Mouse (Mus musculus): ENCODE measurements around the gene Rab5if. TPM values are rescaled to one million over a fixed set of nuclear protein-coding genes. Genes with fewer than 3 reads are reported as not detected.
"Not testable (repeated sequence)": the region's sequence is repeated elsewhere in the genome, so short reads cannot be mapped to it uniquely, and the experiment has no call there.

The Rab5if gene
- polyA plus RNA-seq, 1 experiment: 134 TPM

DNA sequence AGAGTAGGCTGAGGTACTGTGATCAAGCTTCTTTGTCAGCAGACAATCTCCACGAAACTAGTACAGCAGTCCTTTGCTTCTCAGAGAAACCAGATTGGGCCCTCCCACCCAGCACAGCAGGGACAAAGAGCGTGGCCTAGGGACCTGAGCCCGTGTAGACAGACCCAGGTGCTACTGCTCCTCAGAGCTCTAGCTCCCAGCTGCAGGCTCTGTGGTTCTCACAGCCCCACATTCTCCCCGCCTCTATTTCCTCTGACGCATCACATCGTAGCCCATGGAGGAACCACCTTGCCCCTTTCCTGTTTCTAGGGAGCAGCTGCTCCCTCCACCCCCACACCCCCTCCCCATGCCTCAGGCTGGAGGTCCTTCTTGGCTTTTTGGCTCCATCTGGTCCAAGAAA is 24.1 kb downstream of the Rab5if start, which contains the start of gene Sla2:
TSS of gene Sla2 (minus strand) at position 176 of the 400 bp plus-strand sequence.
- no peak for DNase-seq (ENCODE audit: low spot score)

DNA sequence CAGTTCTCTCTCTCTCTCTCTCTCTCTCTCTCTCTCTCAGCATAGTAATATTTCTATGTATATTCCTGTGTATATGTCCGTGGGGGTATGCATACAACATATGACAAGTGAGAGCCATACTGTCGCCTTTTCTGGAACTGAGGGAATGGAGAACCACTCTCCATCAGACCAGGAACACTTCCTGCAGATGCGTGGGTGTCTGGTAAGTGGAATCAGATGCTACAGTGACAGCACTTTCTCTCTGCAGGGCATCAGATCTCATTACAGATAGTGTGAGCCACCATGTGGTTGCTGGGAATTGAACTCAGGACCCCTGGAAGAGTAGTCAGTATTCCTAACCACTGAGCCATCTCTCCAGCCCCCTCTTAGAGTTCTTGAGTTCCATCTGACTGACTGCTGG is 25.6 kb downstream of the Rab5if start:
- DNase-seq (ENCODE audit: low spot score): no peak

DNA sequence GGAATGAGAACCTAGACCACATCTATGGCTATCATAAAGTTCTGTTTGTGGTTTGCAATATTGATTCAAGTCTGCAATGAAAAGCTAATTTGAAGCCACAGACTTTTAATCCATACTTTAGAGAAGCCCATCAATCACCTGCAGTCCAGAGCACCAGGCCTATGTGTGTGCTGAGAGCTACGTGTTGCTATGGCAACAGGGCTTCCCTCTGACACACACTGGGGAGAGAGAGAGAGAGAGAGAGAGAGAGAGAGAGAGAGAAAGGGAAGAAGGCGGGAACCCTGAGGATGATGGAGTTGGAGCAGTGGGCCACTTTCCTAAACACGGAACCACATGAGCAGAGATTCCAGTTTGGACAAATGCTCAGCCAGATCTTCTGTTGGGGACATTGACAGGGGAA is 29.3 kb downstream of the Rab5if start:
- no peak for DNase-seq (ENCODE audit: low spot score)

DNA sequence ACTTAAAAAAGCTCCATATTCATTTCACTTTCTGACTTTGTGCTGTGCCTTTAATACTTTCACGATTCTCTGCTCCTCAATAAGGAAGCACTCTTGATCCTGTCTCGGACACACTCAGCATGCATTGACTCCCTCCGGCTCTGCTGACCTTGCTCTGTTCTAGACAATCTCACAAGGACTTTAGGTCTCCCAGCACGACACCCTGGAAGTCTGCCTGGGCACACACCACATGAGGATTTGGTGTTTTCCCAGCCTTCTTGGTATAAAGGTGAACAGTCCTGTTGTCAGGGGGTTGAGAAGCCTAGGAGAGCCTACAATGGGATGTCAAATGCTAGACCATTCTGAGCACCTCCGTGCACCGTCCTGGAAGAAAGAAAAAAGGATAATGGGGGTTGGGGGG is 29.9 kb downstream of the Rab5if start:
- DNase-seq (ENCODE audit: low spot score): no peak

DNA sequence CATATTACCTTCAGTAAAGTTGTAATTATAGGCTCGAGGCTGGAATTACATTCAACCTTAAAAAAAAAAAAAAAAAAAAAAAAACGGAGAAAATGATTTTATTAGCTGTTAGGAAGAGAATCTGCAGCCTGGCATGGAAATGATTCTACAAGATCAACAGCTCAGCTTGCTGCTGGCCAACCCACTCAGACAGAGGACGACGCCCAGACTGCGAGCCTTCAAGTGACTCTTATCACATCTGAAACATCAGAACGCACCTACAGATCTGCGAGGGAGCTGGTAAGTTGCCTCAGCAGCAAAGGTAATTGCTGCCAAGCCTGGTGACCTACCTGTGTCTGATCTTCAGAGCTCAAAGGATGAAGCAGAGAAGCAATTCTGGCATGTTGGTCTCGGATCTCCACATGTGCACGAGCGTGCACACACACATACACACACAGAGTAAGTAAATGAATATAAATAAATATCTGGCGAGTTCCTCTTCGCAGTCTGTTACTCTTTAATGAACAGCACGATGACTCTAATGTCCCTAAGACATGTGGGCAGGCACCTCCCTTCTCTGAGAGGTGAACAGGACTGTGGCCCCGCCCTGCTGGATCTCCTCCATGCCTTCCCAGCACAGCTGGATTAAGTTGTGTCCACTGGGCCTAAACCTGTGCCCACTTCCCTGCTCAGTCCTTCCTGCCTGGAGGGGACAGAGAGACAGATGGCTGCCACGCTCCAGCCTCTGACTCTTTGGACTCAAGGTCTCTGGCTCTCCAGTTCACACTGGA is 31.8 kb downstream of the Rab5if start:
- no peak for DNase-seq (ENCODE audit: low spot score)

DNA sequence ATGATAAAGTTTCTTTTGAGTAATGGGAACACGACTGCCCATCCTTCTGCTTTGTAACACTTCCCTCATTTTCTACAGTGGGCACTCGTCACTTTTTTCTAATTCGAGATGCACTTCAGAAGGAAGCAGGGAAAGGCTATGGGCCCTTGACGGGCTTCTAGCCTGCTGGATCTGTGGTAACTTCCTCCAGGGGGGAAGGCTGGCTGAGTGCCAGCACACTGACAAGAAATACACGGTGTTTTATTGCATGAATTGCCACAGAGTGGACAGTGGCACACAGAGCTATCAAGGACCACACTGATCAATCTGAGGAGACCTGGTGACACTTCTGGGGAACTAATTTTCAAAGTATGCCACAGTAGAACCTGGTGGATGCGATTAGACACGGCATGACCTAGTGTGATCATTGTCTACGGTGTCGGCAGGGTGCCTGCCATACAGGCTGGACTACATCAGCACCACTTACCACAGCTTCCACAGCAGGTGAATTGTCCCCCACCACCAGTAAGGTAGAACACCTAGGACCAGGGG is 33.5 kb downstream of the Rab5if start:
- DNase-seq (ENCODE audit: low spot score): no peak

DNA sequence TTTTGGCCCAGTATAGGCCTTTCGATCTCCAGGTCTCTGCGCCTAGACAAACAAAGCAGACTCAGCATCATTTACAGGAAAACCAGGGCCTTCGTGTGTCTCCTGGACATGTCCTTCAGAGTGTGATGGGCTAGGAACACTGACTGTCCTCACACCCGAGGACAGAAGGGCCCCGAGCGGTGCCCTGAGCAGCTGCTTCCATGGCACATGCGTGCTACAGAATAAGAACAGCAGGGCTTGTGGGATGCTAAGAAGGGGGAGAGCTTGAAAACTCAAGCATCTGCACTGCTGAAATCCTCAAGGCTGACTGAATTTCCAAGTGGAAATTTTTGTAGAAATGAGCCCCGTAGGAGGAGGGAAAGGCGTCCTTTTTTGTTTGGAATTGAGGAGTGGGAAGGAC is 34.1 kb downstream of the Rab5if start:
- DNase-seq (ENCODE audit: low spot score): no peak

DNA sequence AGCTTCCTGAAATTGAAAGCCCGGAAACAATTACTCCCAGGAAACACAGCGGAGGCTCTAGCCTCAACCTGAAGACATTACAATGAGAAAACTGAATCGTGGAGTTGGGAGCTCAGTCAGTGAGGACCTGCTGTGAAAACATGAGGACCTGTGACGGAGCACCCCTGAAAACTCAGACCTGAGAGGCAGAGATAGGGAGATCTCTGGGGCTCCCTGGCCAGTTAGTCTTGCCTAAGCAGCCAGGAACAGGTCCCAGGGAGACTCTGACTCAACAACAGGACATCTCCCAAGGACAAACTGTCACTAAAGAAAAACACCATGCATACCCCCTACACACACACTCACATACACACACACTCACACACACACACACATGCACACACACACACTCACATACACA is 35.4 kb downstream of the Rab5if start:
- DNase-seq (ENCODE audit: low spot score): no peak

DNA sequence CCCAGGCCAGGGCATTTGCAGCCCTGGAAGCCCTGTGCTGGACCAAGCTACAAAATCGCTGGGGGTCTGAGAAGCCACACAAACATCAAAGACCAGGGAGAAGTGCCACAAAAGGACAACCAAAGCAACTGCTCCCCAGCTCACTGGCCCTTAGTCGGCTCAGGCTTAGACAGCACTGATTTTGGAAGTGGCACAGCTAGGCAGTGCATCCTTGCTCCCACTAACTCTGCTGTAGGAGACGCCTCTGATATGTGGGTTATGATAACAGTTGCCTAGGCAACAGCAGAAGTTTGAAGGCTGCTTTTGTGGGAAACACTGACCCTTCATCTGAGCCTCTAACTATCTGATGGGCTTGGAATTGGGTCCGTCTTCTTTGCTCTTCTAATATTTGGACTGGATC is 36.3 kb downstream of the Rab5if start:
- no peak for DNase-seq (ENCODE audit: low spot score)

DNA sequence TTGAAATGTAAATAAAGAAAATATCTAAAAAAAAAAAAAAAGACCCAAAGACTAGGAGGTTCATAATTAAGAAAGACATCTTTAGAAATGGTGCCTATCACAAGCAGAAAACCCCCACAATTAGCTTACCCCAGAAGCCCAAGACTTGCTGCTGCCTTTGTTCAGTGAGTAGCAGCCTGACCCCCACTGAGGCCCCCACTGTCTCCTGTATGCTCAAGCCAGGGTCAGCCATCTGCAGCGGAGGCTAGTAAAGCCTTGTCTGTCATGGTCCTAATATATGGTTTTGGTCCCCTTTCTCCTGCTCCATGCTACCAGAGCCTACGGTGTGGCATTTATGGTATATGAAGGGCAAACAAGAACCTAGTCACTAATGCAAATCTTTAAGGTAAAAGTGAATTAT is 38.4 kb downstream of the Rab5if start:
- DNase-seq (ENCODE audit: low spot score): no peak

DNA sequence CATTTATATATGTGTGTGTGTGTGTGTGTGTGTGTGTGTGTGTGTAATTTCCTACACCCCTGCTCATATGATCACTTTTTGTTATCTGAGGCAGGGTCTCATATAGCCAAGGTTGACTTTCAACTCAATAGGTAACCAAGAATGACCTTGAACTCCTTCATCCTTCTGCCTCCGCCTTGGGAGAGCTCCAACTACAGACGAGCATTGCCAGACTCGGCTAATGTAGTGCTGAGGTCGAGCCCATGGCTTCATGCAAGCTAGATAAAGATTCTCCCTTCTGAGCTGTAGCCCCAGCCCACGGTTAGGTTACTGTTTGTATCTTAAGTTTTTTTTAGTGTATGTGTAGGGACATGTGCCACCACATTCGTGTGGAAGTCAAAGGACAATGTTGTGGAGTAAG is 39.0 kb downstream of the Rab5if start:
- DNase-seq (ENCODE audit: low spot score): no peak

DNA sequence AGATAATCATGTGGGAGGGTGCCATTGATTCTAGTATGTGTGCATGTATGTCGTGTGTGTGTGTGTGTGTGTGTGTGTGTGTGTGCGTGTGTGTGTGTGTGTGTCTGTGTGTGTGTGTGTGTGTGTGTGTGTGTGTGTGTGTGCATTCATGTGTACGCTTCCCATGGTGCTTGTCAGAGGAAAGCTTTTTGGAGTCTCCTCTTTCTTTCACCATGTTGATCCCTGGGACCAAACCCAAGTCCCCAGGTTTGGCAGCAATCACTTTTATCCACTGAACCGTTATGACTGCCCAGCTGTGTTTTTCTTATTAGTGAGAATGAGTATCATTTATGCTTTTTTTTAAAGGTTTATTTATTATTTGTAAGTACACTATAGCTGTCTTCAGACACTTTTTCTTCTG is 39.5 kb downstream of the Rab5if start:
- not testable (repeated sequence) for DNase-seq (ENCODE audit: low spot score)

DNA sequence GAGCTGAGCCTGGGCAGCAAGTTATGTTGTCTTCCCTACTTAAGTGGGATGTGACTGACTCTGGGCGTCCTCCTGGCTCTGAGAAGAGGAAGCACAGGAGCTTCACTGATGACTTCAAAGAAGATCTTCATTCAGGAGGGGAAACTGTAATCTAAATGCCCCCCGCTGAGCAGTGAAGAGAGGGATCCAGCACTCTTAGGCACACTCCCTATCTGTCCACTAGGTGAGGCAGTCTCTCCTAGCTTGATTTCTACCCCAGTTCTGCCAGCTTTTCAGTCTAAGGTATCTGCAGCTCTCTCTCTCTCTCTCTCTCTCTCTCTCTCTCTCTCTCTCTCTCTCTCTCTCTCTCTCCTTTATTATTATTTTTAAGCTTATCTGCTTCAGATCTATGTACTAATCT is 40.4 kb downstream of the Rab5if start:
- DNase-seq (ENCODE audit: low spot score): no peak

DNA sequence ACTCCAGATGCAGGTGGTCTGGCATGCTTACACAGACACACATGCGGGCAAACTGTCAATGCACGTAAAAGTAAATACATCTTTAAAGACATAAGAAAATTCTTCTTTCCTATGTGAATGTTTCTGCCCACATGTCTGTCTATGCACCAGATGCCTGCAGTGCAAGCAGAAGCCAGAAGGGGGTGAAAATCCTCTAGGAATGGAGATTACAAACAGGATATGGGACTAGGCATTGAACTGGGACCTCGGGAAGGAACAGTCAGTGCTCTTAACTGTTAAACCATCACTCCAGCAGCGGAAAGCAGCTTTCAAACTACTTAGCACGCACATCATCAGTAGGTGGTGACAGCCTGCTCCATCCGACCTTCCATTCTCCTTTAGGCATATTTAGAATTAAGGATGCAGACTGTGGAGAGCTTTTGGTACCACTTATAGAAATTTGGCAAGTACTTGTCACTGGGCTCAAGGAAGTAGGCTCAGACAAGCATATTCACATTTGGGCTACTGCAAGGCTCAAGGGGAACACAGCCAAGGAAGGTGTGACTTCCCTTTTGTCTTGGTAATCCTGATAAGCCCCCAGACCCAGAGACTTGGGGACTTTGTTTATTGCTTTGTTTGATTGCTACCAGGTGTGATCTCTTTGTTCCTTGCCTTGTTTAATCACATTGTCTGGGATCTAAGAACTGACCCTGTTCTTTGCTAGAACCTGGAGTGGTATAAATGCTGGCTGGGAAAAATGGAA is 42.2 kb downstream of the Rab5if start:
- no peak for DNase-seq (ENCODE audit: low spot score)

DNA sequence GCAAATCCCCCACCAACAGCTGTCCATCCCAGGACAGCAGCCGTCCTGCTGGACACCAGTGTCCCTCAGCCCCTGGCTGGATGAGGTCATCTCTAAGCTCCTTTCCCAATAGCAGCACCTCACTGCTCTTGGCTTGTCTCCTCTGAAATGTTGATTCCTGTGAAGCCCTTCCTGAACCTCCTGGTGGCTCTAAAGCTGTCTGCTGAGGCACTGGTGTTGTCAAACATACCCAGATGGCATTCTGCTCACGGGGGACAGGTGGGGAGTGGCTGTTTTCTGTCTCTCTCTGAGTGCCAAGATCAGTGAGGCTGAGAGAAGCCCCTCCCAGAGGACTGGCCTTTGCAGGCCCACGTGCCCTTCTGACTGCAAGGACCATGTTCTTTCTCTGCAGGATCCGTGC is 43.0 kb downstream of the Rab5if start:
- DNase-seq (ENCODE audit: low spot score): not testable (repeated sequence)

DNA sequence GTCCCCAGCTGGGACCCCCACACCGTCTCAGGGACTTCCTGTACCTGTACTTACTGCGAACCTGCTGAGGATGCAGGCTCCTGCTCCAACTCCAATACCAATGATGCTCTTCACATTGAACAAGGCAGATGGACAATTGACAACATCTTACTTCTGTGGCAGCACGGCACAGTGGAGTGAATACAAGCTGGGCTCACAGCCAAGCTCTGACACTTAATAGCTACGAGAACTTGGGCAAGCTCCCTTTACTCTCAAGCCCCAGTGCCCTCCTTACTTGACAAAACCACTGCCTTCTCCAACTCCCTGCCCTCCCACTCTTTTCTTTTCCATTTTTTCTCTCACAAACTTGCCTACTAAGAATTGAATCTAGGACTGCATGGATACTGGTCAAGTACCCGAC is 50.3 kb downstream of the Rab5if start:
- DNase-seq (ENCODE audit: low spot score): no peak

DNA sequence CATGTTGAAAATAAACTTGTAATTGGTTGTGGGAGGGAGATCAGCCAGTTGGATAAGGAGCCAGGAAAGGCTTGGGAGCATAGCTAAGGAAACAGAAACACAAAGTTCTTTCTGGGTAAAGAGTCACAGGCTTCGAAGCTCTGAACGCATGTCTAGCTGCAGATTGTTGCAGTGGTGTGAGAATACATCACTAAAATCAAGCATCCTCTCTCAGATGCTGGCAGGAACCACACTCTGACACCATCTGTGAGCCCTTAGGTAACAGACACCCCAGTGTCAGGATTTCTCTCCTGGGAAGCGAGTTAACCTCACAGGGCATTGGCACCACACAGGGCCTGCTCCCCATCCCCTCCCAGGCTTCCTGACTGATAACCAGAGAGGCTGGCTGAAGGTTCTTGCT is 52.6 kb downstream of the Rab5if start:
- DNase-seq (ENCODE audit: low spot score): no peak

DNA sequence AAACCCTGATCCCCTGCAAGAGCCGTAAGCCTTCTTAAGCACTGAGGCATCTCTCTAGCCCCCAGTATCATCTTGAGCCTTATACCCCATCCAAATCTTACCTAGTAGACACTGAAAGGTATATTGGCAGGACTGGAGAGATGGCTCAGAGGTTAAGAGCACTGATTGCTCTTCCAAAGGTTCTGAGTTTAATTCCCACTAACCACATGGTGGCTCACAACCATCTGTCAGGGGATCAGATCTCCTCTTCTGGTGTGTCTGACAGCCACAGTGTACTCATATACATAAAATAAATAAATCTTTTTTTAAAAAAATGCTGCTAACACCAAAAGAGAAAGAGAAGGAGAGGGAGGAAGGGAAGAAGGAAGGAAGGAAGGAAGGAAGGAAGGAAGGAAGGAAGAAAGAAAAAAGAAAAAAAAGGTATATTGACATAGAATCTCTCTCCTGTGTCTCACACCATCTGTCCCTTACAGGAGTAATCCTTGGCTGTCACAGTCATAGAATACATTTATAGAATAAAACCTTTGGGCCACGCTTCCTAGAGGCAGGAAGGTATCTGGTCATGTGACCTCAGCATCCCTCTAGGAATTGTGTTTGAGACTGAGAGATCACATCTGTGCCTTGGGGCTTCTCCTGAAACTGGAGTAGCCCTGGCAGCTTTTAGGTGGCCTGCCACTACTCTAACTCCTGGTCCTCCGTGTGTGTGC is 53.6 kb downstream of the Rab5if start:
- no peak for DNase-seq (ENCODE audit: low spot score)

DNA sequence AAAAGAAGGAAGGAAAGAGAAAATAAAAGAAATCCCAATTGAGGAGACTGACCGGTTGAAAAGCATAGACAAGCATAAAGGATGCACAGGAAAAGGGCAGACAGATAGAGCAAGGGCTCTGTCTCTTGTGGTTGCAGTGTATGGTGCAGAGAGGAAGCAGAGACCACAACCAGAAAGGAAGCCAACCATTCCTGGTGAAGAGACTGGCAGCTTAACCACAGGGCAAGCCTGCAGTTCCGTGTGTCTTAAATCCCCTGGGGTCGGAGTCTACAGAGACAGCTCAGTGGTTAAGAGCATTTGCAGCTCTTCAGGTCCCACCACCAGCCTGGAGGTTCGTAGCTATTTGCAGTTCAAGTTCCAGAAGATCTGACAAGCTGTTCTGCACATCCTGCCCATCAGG is 55.6 kb downstream of the Rab5if start:
- DNase-seq (ENCODE audit: low spot score): no peak

DNA sequence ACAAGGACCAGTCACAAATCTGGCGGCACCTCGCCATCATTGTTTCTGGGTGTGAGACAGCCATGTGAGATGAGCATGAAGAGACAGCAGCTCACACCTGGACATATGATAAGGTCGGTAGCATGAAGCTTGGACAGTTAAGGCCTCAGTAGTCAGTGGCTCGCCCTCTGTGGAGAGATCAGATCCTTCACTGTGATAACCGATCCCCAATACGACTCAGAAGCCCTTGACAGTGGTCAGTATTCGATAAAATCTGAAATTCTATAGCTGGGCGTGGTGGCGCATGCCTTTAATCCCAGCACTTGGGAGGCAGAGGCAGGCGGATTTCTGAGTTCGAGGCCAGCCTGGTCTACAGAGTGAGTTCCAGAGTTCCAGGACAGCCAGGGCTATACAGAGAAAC is 56.3 kb downstream of the Rab5if start:
- not testable (repeated sequence) for DNase-seq (ENCODE audit: low spot score)

DNA sequence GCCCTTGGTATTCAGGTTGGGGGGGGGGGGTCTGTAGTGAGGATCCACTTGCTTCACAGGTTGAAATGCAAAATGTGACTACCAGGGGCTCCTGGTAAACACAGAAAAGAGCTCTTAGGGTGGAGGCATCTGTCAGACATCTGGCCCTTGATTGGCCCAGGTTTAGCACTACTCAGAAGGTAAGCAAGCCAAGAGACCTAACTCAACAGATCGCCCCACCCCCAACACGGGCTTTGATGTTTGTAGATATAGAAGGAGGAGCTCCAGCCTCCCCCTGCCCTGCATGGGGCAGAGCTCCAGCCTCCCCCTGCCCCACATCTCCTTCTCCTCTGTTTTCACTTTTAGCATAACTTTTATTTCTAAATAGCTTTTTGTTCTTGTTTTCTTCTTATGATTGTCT is 56.9 kb downstream of the Rab5if start:
- no peak for DNase-seq (ENCODE audit: low spot score)

DNA sequence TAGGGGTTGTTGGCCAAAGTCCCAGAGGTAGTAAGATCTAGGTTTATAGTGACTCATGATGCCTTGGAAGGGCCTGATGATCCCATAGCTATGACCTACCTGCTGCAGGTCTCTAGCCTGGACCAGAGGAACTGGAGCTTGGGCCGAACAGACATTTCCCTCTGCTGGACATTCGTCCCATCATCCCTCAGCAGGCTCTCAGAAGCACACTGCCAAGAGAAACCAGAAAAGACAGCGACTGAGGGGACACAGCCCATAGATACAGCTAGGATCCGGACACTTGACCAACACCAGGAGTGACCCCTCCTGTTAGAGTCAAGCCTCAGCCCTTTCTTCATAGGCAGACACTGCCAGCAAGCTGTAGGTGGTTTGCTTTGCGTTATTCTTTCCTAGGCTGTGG is 60.1 kb downstream of the Rab5if start:
- DNase-seq (ENCODE audit: low spot score): no peak

Data from urinary bladder, adult 2 months (tissue).